Mouse (Mus musculus) liver, embryonic 13.5 days (tissue): ENCODE results near the gene Pum1. TPM values are rescaled to one million over a fixed set of nuclear protein-coding genes. Genes with fewer than 3 reads are reported as not detected.
"Not testable (repeated sequence)": the region's sequence is repeated elsewhere in the genome, so short reads cannot be mapped to it uniquely, and the experiment has no call there.

Experiments
- ATAC-seq: fragments of 200-750 bp; cut with Nextera tagmentation; 2 replicates; pipeline ENCODE4 v1.8.0; 2017; ENCODE audit warnings: low read depth, mild to moderate bottlenecking, moderate number of reproducible peaks, moderate library complexity
- DNase-seq: peaks from one replicate; pipeline ENCODE4 v3.0.0; 2022
- H3K27ac ChIP-seq: fragments of 300-500 bp; sonication (generic); 2 replicates; pipeline ENCODE4 v1.5.1; 2015; ENCODE audit warnings: moderate library complexity, mild to moderate bottlenecking, inconsistent platforms
- H3K27me3 ChIP-seq: fragments of 300-500 bp; sonication (generic); 2 replicates; pipeline ENCODE4 v1.6.1; 2015; ENCODE audit warnings: mild to moderate bottlenecking, inconsistent platforms
- H3K36me3 ChIP-seq: fragments of 300-500 bp; sonication (generic); 2 replicates; pipeline ENCODE4 v1.6.1; 2015; ENCODE audit warnings: mild to moderate bottlenecking, inconsistent platforms
- H3K4me1 ChIP-seq: fragments of 300-500 bp; sonication (generic); replicated peaks from 2 replicates; pipeline ENCODE4 v1.6.1; 2015; ENCODE audit warnings: inconsistent platforms
- H3K4me2 ChIP-seq: fragments of 300-500 bp; sonication (generic); 2 replicates; pipeline ENCODE4 v1.6.1; 2015; ENCODE audit warnings: inconsistent platforms, mild to moderate bottlenecking, moderate library complexity
- H3K4me3 ChIP-seq: fragments of 300-500 bp; sonication (generic); replicated peaks from 2 replicates; pipeline ENCODE4 v1.5.1; 2015; ENCODE audit warnings: mild to moderate bottlenecking, inconsistent platforms
- H3K9ac ChIP-seq: fragments of 300-500 bp; sonication (generic); 2 replicates; pipeline ENCODE4 v1.6.1; 2015; ENCODE audit warnings: mild to moderate bottlenecking, inconsistent platforms
- H3K9me3 ChIP-seq: fragments of 300-500 bp; sonication (generic); replicated peaks from 2 replicates; pipeline ENCODE4 v1.6.1; 2016; ENCODE audit warnings: inconsistent platforms
- WGBS: fragments of 180-500 bp; shearing (Covaris S2); methylation state at CpG from one replicate; pipeline ENCODE4 v1.1.7; 2015; ENCODE audit not compliant: insufficient replicate concordance; 5-methylcytosine and 5-hydroxymethylcytosine counted together
- polyA plus RNA-seq: library from polyadenylated mRNA; unstranded; fragments of >200 nt; fragmentation: Nextera tagmentation; extraction: Ambion mirVana; gene quantifications from 2 replicates; pipeline ENCODE4 v1.2.1, GENCODE M21; 2015

Pum1 gene
- polyA plus RNA-seq, 1 experiment from 2014 or later = 29.7 TPM

DNA sequence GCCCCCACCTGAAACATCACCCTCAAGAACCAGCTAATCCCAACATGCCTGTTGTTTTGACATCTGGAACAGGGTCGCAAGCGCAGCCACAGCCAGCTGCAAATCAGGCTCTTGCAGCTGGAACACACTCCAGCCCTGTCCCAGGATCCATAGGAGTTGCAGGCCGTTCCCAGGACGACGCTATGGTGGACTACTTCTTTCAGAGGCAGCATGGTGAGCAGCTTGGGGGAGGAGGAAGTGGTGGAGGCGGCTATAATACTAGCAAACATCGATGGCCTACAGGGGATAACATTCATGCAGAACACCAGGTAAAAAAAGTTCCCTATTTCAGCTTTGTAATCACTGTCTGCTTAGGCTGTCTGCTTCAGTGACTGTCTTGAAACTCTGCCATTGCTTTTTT is 5.9 kb downstream of the Pum1 start:
- no peak for ATAC-seq
- H3K4me1 ChIP-seq = peaks cover 67% of the 10 kb centered on the region
- 70% methylated on average over 7 of the region's 7 CpGs for WGBS
- no peaks in the 10 kb centered on the region for H3K27me3 ChIP-seq
- H3K27ac ChIP-seq = peak overlapping the region; percentile 56
- H3K9ac ChIP-seq = no peak overlapping the region
- H3K4me2 ChIP-seq = peak overlapping the region; percentile 42
- H3K4me3 ChIP-seq = 0 out of 2 replicates have a peak overlapping the region, but pooled peaks have one; percentile 3
- H3K9me3 ChIP-seq = no peaks in the 10 kb centered on the region
- H3K36me3 ChIP-seq = peaks cover 54% of the 10 kb centered on the region
- DNase-seq = no peak

DNA sequence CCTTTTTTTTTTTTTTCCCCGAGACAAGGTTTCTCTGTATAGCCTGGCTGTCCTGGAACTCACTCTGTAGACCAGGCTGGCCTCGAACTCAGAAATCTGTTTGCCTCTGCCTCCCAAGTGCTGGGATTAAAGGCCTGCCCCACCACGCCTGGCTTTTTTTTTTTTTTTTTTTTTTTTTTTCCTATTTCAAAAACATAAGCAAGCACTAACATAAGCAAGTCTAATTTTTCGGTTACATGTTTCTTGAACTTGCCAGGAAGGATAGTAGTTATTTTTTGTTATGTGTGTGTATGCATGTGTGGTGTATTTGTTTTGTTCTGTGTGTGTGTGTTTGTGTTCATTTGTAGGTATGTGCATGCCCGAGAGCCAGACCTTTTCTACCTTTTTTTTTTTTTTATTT is 6.9 kb downstream of the Pum1 start:
- not testable (repeated sequence) for H3K9me3 ChIP-seq, ATAC-seq, H3K27me3 ChIP-seq, H3K4me3 ChIP-seq, H3K4me2 ChIP-seq, H3K27ac ChIP-seq, H3K9ac ChIP-seq, DNase-seq
- peaks cover 65% of the 10 kb centered on the region for H3K36me3 ChIP-seq
- peaks cover 73% of the 10 kb centered on the region for H3K4me1 ChIP-seq
- 73% methylated on average over 5 of the region's 5 CpGs for WGBS

DNA sequence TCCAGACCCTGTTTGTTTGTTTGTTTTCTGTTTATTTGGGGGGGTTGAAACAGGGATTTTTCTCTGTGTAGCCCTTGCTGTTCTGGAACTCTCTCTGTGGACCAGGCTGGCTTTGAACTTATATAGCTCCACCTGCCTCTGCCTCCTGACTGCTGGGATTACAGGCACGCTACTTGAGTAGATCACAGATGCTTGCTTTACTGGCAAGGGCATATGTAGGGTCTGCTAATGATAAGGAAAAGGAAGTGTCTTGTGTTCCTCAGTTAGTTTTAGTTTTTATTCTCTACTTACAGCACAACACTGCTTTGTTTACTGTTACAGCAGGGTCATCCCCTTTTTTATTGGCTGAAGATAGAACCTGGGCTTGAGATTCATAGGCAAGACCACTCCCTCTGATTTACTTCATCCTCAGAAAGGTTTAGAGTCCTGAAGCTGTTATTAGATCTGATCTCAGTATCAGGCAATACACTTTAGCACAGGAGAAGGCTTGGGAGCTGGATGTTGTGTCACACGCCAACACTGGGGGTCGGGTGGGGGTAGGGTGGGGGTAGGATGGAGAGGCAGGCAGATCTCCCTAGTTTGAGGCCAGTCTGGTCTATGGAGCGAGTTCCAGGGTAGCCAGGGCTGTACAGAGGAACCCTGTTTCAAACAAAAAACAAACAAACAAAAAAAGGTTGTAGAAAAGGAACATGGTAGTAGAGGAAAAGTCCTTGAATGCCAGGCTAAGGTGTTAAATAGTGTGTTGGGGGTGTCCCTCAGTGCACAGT is 8.1 kb downstream of the Pum1 start:
- WGBS = 85% methylated on average over 4 of the region's 4 CpGs

DNA sequence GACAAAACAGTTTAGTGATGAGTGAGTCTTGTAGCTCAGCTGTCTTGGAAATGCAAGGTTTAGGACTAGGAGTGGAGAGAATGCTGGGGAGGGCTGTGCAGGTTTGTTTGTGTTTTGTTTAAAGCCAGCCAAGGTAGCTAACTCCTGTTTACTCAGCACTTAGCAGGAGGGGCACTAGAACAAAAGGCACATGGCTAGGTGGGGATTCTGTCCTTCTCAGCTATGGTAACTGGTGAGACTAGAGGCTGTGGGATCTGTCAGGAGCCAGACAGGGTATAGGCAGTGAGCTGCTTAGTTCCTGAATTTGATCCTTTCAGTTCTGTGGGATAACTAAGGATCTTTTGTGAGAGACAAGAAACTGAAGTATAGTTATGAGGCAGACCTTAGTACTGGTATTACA is 9.0 kb downstream of the Pum1 start:
- ATAC-seq = no peak
- Histone ChIP-seq H3K9ac (no peak overlapping the region), H3K27ac (no peak overlapping the region), H3K36me3 (peaks cover 79% of the 10 kb centered on the region), H3K9me3 (no peaks in the 10 kb centered on the region), H3K4me3 (no peak overlapping the region), H3K27me3 (no peaks in the 10 kb centered on the region), H3K4me1 (peaks cover 74% of the 10 kb centered on the region), H3K4me2 (no peak overlapping the region)
- no peak for DNase-seq

More for the DNA sequence above, 8.1 kb downstream of the Pum1 start:
- peaks cover 75% of the 10 kb centered on the region for H3K36me3 ChIP-seq
- no peak for DNase-seq
- H3K4me1 ChIP-seq = peaks cover 73% of the 10 kb centered on the region
- no peaks in the 10 kb centered on the region for H3K9me3 ChIP-seq
- no peak overlapping the region for H3K9ac ChIP-seq
- no peak overlapping the region for H3K4me2 ChIP-seq
- no peak overlapping the region for H3K27ac ChIP-seq
- no peaks in the 10 kb centered on the region for H3K27me3 ChIP-seq
- no peak for ATAC-seq
- no peak overlapping the region for H3K4me3 ChIP-seq

DNA sequence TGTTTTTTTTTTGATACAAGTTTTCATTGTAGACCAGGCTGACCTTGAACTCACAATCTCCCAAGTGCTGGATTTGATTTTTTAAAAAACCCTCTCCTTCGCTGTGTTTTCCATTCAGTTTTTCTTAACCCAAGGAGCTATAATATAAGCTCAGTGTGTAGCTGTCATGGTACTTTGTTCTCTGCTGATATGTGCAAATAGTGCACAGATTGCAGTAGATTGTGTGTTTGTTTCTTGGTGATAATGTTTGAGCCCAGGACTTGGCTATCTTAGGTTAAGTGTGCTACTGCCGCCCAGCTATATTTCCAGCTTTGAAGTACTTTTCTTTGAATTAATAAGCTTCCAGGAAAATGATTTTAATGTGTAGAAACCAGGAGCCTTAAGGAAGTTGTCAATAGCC is 13.6 kb downstream of the Pum1 start:
- WGBS = 40% methylated on average over 2 of the region's 2 CpGs
- peak; percentile 55; the same call in 1 of the 2 replicates for ATAC-seq
- Histone ChIP-seq H3K27ac (no peak overlapping the region), H3K4me2 (no peak overlapping the region), H3K27me3 (no peaks in the 10 kb centered on the region), H3K36me3 (peaks cover 95% of the 10 kb centered on the region), H3K4me1 (peaks cover 46% of the 10 kb centered on the region), H3K9ac (no peak overlapping the region), H3K9me3 (no peaks in the 10 kb centered on the region), H3K4me3 (no peak overlapping the region)
- DNase-seq = no peak

DNA sequence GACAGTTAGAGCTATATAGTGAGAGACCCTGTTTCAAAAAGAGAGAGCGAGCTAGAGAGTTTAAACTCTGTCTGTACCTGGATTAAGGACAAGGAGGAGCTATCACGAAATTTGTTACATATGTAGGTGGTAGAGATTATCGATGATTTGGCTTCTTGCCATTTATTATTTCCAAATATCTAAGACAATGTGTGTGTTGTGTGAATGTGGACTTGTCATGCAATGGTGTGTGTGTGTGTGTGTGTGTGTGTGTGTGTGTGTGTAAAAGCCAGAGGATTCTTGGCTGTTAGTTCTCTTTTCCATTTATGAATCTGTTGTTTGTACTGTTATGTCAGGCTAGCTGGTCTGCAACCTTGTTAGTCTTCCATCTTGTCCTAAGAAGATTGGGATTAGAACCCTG is 15.0 kb downstream of the Pum1 start:
- H3K9ac ChIP-seq = no peak overlapping the region
- DNase-seq (no peak), ATAC-seq (no peak)
- H3K4me2 ChIP-seq = no peak overlapping the region
- no peaks in the 10 kb centered on the region for H3K9me3 ChIP-seq
- no peaks in the 10 kb centered on the region for H3K27me3 ChIP-seq
- H3K4me3 ChIP-seq = no peak overlapping the region
- 87% methylated on average over 3 of the region's 3 CpGs for WGBS
- peaks cover 94% of the 10 kb centered on the region for H3K36me3 ChIP-seq
- peaks cover 43% of the 10 kb centered on the region for H3K4me1 ChIP-seq
- no peak overlapping the region for H3K27ac ChIP-seq

DNA sequence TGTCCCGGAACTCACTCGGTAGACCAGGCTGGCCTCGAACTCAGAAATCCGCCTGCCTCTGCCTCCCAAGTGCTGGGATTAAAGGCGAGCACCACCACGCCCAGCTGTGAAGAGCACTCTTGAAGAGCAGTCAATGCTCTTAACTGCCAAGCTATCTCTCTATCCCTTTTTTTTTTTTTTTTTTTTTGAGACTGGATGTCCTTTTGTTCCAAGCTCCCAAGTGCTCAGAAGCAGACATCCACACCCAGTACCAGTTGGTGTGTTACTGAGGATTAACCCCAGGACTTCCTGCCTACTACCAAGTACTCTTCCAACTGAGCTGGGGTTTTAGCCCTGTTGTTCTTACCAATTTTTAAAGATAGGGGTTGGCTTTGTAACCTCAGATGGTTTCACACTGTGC is 17.6 kb downstream of the Pum1 start:
- Histone ChIP-seq H3K36me3 (peaks cover 88% of the 10 kb centered on the region), H3K4me1 (peaks cover 45% of the 10 kb centered on the region), H3K9me3 (no peaks in the 10 kb centered on the region), H3K4me3 (no peak overlapping the region), H3K27ac (no peak overlapping the region), H3K4me2 (no peak overlapping the region), H3K27me3 (no peaks in the 10 kb centered on the region), H3K9ac (no peak overlapping the region)
- DNase-seq (no peak), ATAC-seq (no peak)
- 93% methylated on average over 6 of the region's 6 CpGs for WGBS

DNA sequence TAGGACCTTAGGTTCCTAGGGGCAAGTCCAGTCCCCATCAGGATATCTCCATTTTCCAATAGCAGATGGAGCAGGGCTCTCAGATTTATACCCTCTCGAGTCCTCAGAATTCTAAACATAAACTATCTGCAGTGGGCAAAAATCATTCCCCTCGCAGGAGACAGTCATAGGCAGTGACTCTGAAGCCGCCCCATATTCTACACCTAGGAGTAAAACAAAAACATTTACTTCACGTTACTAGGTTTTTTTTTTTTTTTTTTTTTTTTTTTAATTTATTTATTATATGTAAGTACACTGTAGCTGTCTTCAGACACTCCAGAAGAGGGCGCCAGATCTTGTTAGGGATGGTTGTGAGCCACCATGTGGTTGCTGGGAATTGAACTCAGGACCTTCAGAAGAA is 19.9 kb downstream of the Pum1 start:
- not testable (repeated sequence) for H3K27me3 ChIP-seq, ATAC-seq, H3K9me3 ChIP-seq, H3K4me2 ChIP-seq, H3K4me3 ChIP-seq, H3K27ac ChIP-seq, H3K9ac ChIP-seq, DNase-seq
- WGBS = 92% methylated on average over 4 of the region's 5 CpGs
- peaks cover 78% of the 10 kb centered on the region for H3K36me3 ChIP-seq
- peaks cover 39% of the 10 kb centered on the region for H3K4me1 ChIP-seq

DNA sequence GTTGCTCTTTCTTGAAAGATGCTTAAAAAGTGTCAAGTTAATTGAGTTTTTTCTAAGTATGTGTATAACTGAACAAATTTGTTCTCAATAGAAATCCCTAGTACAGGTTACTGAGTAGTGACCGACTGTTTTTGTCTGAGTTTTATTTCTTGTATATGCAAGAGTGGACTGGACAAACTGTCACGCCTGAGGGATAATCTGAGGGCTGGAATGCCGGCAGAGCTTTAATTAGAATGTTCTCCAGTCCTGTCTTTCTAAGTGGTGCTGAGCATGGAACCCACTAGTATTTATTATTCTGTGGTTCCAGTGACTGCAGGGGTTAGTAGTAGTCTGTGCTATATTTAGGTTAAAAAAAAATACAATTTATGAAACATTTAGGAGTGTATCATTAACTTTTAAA is 30.8 kb downstream of the Pum1 start:
- no peak for ATAC-seq
- H3K27ac ChIP-seq = 0 out of 2 replicates have a peak overlapping the region, but pooled peaks have one; percentile 29
- peaks cover 54% of the 10 kb centered on the region for H3K36me3 ChIP-seq
- H3K4me1 ChIP-seq = peaks cover 61% of the 10 kb centered on the region
- no peaks in the 10 kb centered on the region for H3K27me3 ChIP-seq
- H3K9ac ChIP-seq = no peak overlapping the region
- H3K9me3 ChIP-seq = no peaks in the 10 kb centered on the region
- WGBS = 87% methylated on average over 3 of the region's 3 CpGs
- no peak overlapping the region for H3K4me3 ChIP-seq
- no peak for DNase-seq
- H3K4me2 ChIP-seq = no peak overlapping the region

DNA sequence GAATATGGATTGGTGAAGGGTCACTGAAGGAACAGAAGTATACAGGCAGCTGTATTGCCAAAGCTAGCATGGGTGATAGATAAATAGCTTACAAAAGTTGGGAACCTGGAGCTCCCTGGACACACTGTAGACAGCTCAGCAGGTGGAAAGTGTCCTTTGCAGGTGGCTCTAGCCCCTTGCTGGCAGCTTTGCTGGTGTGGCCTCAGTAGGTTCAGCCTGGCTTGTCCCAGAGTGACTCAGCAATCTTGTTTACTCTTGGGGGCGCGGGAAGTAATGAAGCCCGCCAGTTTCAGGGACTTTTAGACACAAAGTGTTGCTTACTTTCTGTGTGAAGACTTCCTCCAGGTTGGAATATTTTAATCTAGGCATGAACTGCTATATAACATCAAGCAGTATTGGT is 31.9 kb downstream of the Pum1 start:
- Histone ChIP-seq H3K36me3 (peaks cover 51% of the 10 kb centered on the region), H3K27me3 (no peaks in the 10 kb centered on the region), H3K4me2 (no peak overlapping the region), H3K9me3 (no peaks in the 10 kb centered on the region), H3K4me1 (peaks cover 58% of the 10 kb centered on the region), H3K4me3 (no peak overlapping the region), H3K9ac (peak overlapping the region; percentile 56), H3K27ac (peak overlapping the region; percentile 59)
- WGBS = 73% methylated on average over 3 of the region's 3 CpGs
- ATAC-seq (peak; percentile 68; the same call in 1 of the 2 replicates), DNase-seq (peak; percentile 37)

DNA sequence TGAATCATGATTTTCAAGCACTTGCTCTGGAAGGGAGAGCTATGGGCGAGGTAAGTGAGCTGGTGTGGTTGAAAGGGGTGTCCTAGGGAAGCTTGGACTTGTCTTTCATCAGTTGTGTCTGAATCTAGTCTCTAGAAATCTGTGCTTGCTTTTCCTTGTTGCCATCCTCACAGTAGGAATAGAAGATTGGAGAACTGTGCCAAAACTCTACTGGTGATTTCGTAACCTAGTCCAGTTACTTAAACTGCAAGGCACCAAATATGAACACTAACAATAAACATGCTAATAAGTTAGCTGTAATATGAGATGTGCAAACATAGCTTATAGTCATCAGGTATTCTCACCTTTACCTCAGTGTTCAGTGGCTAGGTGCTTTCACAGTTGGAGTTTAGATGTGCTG is 37.9 kb downstream of the Pum1 start:
- H3K4me1 ChIP-seq = peaks cover 70% of the 10 kb centered on the region
- H3K27me3 ChIP-seq = no peaks in the 10 kb centered on the region
- peaks cover 59% of the 10 kb centered on the region for H3K36me3 ChIP-seq
- H3K4me3 ChIP-seq = no peak overlapping the region
- H3K4me2 ChIP-seq = no peak overlapping the region
- H3K9me3 ChIP-seq = no peaks in the 10 kb centered on the region
- H3K27ac ChIP-seq = 0 out of 2 replicates have a peak overlapping the region, but pooled peaks have one; percentile 31
- WGBS = 87% methylated on average over 2 of the region's 2 CpGs
- no peak for ATAC-seq
- H3K9ac ChIP-seq = no peak overlapping the region
- DNase-seq = no peak
